Mouse (Mus musculus) kidney, embryonic 14.5 days (tissue): Measurements from ENCODE around the gene Pdxp. TPM values are rescaled to one million over a fixed set of nuclear protein-coding genes. Genes with fewer than 3 reads are reported as not detected.
"Not testable (repeated sequence)": the region's sequence is repeated elsewhere in the genome, so short reads cannot be mapped to it uniquely, and the experiment has no call there.

Experiments
- ATAC-seq: fragments of 200-750 bp; cut with Nextera tagmentation; 2 replicates; pipeline ENCODE4 v1.8.0; 2017; ENCODE audit warnings: moderate number of reproducible peaks, mild to moderate bottlenecking, moderate TSS enrichment, moderate library complexity; ENCODE audit not compliant: low FRiP score, low TSS enrichment
- H3K27ac ChIP-seq: fragments of 300-500 bp; sonication (generic); 2 replicates; pipeline ENCODE4 v1.5.1; 2014; ENCODE audit warnings: low read depth, mild to moderate bottlenecking, low read length, moderate library complexity, mixed read lengths
- H3K27me3 ChIP-seq: fragments of 300-500 bp; sonication (generic); 2 replicates; pipeline ENCODE4 v1.6.1; 2014; ENCODE audit warnings: mild to moderate bottlenecking, low read length; ENCODE audit not compliant: control insufficient read depth, insufficient read depth
- H3K36me3 ChIP-seq: fragments of 300-500 bp; sonication (generic); 2 replicates; pipeline ENCODE4 v1.6.1; 2014; ENCODE audit warnings: low read length, mixed read lengths; ENCODE audit not compliant: control insufficient read depth, insufficient read depth
- H3K4me1 ChIP-seq: fragments of 300-500 bp; sonication (generic); 2 replicates; pipeline ENCODE4 v1.6.1; 2014; ENCODE audit warnings: low read length, mixed read lengths; ENCODE audit not compliant: control insufficient read depth, insufficient read depth
- H3K4me2 ChIP-seq: fragments of 300-500 bp; sonication (generic); replicated peaks from 2 replicates; pipeline ENCODE4 v1.6.1; 2014; ENCODE audit warnings: low read depth, mild to moderate bottlenecking, low read length
- H3K4me3 ChIP-seq: fragments of 300-500 bp; sonication (generic); 2 replicates; pipeline ENCODE4 v1.5.1; 2014; ENCODE audit warnings: mild to moderate bottlenecking, low read length
- H3K9ac ChIP-seq: fragments of 300-500 bp; sonication (generic); 2 replicates; pipeline ENCODE4 v1.6.1; 2014; ENCODE audit warnings: low read depth, mild to moderate bottlenecking, low read length, moderate library complexity
- H3K9me3 ChIP-seq: fragments of 300-500 bp; sonication (generic); 2 replicates; pipeline ENCODE4 v1.6.1; 2016; ENCODE audit warnings: low read length; ENCODE audit not compliant: control insufficient read depth
- WGBS: fragments of 180-500 bp; shearing (Covaris S2); extraction: QIAGEN DNeasy Blood & Tissue Kit; methylation state at CpG from one replicate; pipeline ENCODE4 v1.1.7; 2014; 5-methylcytosine and 5-hydroxymethylcytosine counted together
- polyA plus RNA-seq: library from polyadenylated mRNA; unstranded; fragments of >200 nt; fragmentation: Nextera tagmentation; extraction: Ambion mirVana; gene quantifications from 2 replicates; pipeline ENCODE4 v1.2.1, GENCODE M21; 2014

Pdxp gene
- polyA plus RNA-seq, 1 experiment from 2014 or later: 20.5 TPM

GRCm38 (mm10) chr15:78876991-78877809 is 36.5 kb upstream of the Pdxp start, which contains the start of gene Gga1:
Gene Gga1, plus strand, starts transcription at chr15:78877190.
- no peaks in the 10 kb centered on the region for H3K27me3 ChIP-seq
- peak; percentile 91 for ATAC-seq
- under 1% methylated on average over 66 of the region's 95 CpGs for WGBS
- H3K9me3 ChIP-seq: no peaks in the 10 kb centered on the region
- H3K36me3 ChIP-seq: peaks cover 25% of the 10 kb centered on the region
- peak within 1 kb of the TSS; percentile 89 for H3K9ac ChIP-seq
- H3K4me3 ChIP-seq: peak within 1 kb of the TSS; percentile 69
- H3K4me2 ChIP-seq: peak within 1 kb of the TSS; percentile 92
- H3K4me1 ChIP-seq: peaks cover 12% of the 10 kb centered on the region
- H3K27ac ChIP-seq: peak within 1 kb of the TSS; percentile 99

GRCm38 (mm10) chr15:78877810-78878390 is 35.8 kb upstream of the Pdxp start:
- Histone ChIP-seq H3K4me1 (peaks cover 12% of the 10 kb centered on the region), H3K9me3 (no peaks in the 10 kb centered on the region), H3K9ac (peak overlapping the region; percentile 89), H3K4me2 (peak overlapping the region; percentile 92), H3K27ac (peak overlapping the region; percentile 99), H3K27me3 (no peaks in the 10 kb centered on the region), H3K4me3 (peak overlapping the region; percentile 69), H3K36me3 (peaks cover 31% of the 10 kb centered on the region)
- under 1% methylated on average over 17 of the region's 17 CpGs for WGBS
- ATAC-seq: no peak; the same call in 1 of the 2 replicates

- Histone ChIP-seq H3K36me3 (peaks cover 41% of the 10 kb centered on the region), H3K27ac (0 out of 2 replicates have a peak overlapping the region, but pooled peaks have one; percentile 48), H3K4me1 (peaks cover 12% of the 10 kb centered on the region)
- not testable (repeated sequence) for H3K9ac ChIP-seq, H3K4me2 ChIP-seq, H3K27me3 ChIP-seq, H3K4me3 ChIP-seq, ATAC-seq, H3K9me3 ChIP-seq
- 36% methylated on average over 7 of the region's 7 CpGs for WGBS
Observed at GRCm38 (mm10) chr15:78878792-78879516, 34.8 kb upstream of the Pdxp start.

- Histone ChIP-seq H3K4me2 (no peak overlapping the region), H3K4me1 (peaks cover 12% of the 10 kb centered on the region), H3K4me3 (no peak overlapping the region), H3K27me3 (no peaks in the 10 kb centered on the region), H3K27ac (no peak overlapping the region; the same call in 1 of the 2 replicates), H3K9me3 (no peaks in the 10 kb centered on the region), H3K9ac (peak overlapping the region; percentile 18; the same call in 1 of the 2 replicates), H3K36me3 (peaks cover 53% of the 10 kb centered on the region)
- WGBS: 89% methylated on average over 8 of the region's 8 CpGs
- ATAC-seq: no peak
Observed at GRCm38 (mm10) chr15:78880432-78880831, 33.3 kb upstream of the Pdxp start.

GRCm38 (mm10) chr15:78881828-78882227 is 31.9 kb upstream of the Pdxp start:
- Histone ChIP-seq H3K4me2 (no peak overlapping the region), H3K27me3 (no peaks in the 10 kb centered on the region), H3K4me1 (peaks cover 12% of the 10 kb centered on the region), H3K9me3 (no peaks in the 10 kb centered on the region), H3K36me3 (peaks cover 67% of the 10 kb centered on the region), H3K9ac (no peak overlapping the region), H3K4me3 (no peak overlapping the region), H3K27ac (no peak overlapping the region)
- no peak for ATAC-seq
- 83% methylated on average over 3 of the region's 3 CpGs for WGBS

GRCm38 (mm10) chr15:78889401-78889853 is 24.3 kb upstream of the Pdxp start:
- Histone ChIP-seq H3K4me2 (no peak overlapping the region), H3K9ac (no peak overlapping the region), H3K4me3 (no peak overlapping the region), H3K4me1 (peaks cover 36% of the 10 kb centered on the region), H3K9me3 (no peaks in the 10 kb centered on the region), H3K27me3 (no peaks in the 10 kb centered on the region), H3K27ac (no peak overlapping the region), H3K36me3 (peaks cover 79% of the 10 kb centered on the region)
- WGBS: 30% methylated on average over 13 of the region's 13 CpGs
- ATAC-seq: peak; percentile 26; the same call in 1 of the 2 replicates

GRCm38 (mm10) chr15:78892440-78892839 is 21.3 kb upstream of the Pdxp start:
- H3K27me3 ChIP-seq: no peaks in the 10 kb centered on the region
- no peak overlapping the region for H3K4me3 ChIP-seq
- H3K4me1 ChIP-seq: peaks cover 53% of the 10 kb centered on the region
- peak overlapping the region; percentile 34; the same call in 1 of the 2 replicates for H3K9ac ChIP-seq
- no peak overlapping the region for H3K4me2 ChIP-seq
- H3K9me3 ChIP-seq: no peaks in the 10 kb centered on the region
- H3K27ac ChIP-seq: no peak overlapping the region; the same call in 1 of the 2 replicates
- 31% methylated on average over 7 of the region's 7 CpGs for WGBS
- H3K36me3 ChIP-seq: peaks cover 52% of the 10 kb centered on the region
- ATAC-seq: peak; percentile 32; the same call in 1 of the 2 replicates

- WGBS: 73% methylated on average over 13 of the region's 13 CpGs
- no peak overlapping the region for H3K9ac ChIP-seq
- no peaks in the 10 kb centered on the region for H3K27me3 ChIP-seq
- H3K27ac ChIP-seq: peak overlapping the region; percentile 59
- peaks cover 35% of the 10 kb centered on the region for H3K36me3 ChIP-seq
- H3K9me3 ChIP-seq: no peaks in the 10 kb centered on the region
- no peak overlapping the region for H3K4me2 ChIP-seq
- peaks cover 59% of the 10 kb centered on the region for H3K4me1 ChIP-seq
- no peak overlapping the region for H3K4me3 ChIP-seq
- ATAC-seq: no peak
Observed at GRCm38 (mm10) chr15:78894726-78895125, 19.0 kb upstream of the Pdxp start.
